Mouse (Mus musculus) hindbrain, embryonic 12.5 days (tissue): ENCODE measurements around the gene Slc31a2. TPM values are rescaled to one million over a fixed set of nuclear protein-coding genes. Genes with fewer than 3 reads are reported as not detected.

Experiments
- ATAC-seq: fragments of 200-750 bp; cut with Nextera tagmentation; 2 replicates; pipeline ENCODE4 v1.8.0; 2017; ENCODE audit warnings: moderate TSS enrichment; ENCODE audit not compliant: low FRiP score
- H3K27ac ChIP-seq: fragments of 300-500 bp; sonication (generic); 2 replicates; pipeline ENCODE4 v1.5.1; 2016; ENCODE audit warnings: mild to moderate bottlenecking
- H3K27me3 ChIP-seq: fragments of 300-500 bp; sonication (generic); 2 replicates; pipeline ENCODE4 v1.6.1; 2016; ENCODE audit warnings: mild to moderate bottlenecking
- H3K36me3 ChIP-seq: fragments of 300-500 bp; sonication (generic); 2 replicates; pipeline ENCODE4 v1.6.1; 2016; ENCODE audit warnings: mild to moderate bottlenecking
- H3K4me1 ChIP-seq: fragments of 300-500 bp; sonication (generic); 2 replicates; pipeline ENCODE4 v1.6.1; 2016
- H3K4me2 ChIP-seq: fragments of 300-500 bp; sonication (generic); replicated peaks from 2 replicates; pipeline ENCODE4 v1.6.1; 2016; ENCODE audit warnings: mild to moderate bottlenecking
- H3K4me3 ChIP-seq: fragments of 300-500 bp; sonication (generic); 2 replicates; pipeline ENCODE4 v1.5.1; 2016; ENCODE audit warnings: mild to moderate bottlenecking
- H3K9ac ChIP-seq: fragments of 300-500 bp; sonication (generic); 2 replicates; pipeline ENCODE4 v1.6.1; 2016; ENCODE audit warnings: mild to moderate bottlenecking, moderate library complexity
- H3K9me3 ChIP-seq: fragments of 300-500 bp; sonication (generic); replicated peaks from 2 replicates; pipeline ENCODE4 v1.6.1; 2016; ENCODE audit warnings: mild to moderate bottlenecking
- WGBS: fragments of 180-500 bp; shearing (Covaris S2); methylation state at CpG from one replicate; pipeline ENCODE4 v1.1.7; 2016; 5-methylcytosine and 5-hydroxymethylcytosine counted together
- polyA plus RNA-seq: library from polyadenylated mRNA; unstranded; fragments of >200 nt; fragmentation: Nextera tagmentation; extraction: Ambion mirVana; gene quantifications from 2 replicates; pipeline ENCODE4 v1.2.1, GENCODE M21; 2016

Slc31a2 gene
- 12.9 and 13.0 TPM in 2 replicates for polyA plus RNA-seq

GRCm38 (mm10) chr4:62262276-62262675 is at the start of gene Slc31a2:
Gene Slc31a2, plus strand, starts transcription at chr4:62262562.
- H3K27me3 ChIP-seq = no peaks in the 10 kb centered on the region
- no peaks in the 10 kb centered on the region for H3K9me3 ChIP-seq
- H3K9ac ChIP-seq = no peak within 1 kb of the TSS
- WGBS = 41% methylated on average over 2 of the region's 2 CpGs
- no peak within 1 kb of the TSS for H3K27ac ChIP-seq
- no peaks in the 10 kb centered on the region for H3K36me3 ChIP-seq
- no peaks in the 10 kb centered on the region for H3K4me1 ChIP-seq
- no peak within 1 kb of the TSS for H3K4me2 ChIP-seq
- no peak for ATAC-seq
- H3K4me3 ChIP-seq = no peak within 1 kb of the TSS

DNA sequence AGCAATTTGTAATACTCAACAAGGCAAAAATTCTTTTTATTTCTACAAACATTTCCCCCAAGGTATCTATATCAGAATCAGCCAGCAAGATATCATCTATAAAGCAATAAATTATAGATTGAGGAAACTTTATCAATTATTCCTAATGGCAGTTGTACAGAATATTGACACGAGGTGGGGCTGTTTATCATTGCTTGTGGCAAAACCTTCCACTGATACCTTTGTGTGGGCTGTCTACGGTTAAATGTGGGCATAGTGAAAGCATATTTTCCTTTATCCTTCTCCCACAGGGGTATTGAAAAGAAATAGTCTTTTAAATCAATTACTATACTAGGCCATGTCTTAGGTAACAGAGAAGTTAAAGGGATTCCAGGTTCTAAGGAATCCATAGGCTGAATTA is 48.9 kb upstream of the Slc31a2 start:
- H3K4me2 ChIP-seq = no peak overlapping the region
- H3K27me3 ChIP-seq = no peaks in the 10 kb centered on the region
- no peak overlapping the region for H3K9ac ChIP-seq
- WGBS = 87% methylated on average over 2 of the region's 2 CpGs
- no peak for ATAC-seq
- H3K4me1 ChIP-seq = peaks cover 9% of the 10 kb centered on the region; the same call in 1 of the 2 replicates
- no peaks in the 10 kb centered on the region for H3K36me3 ChIP-seq
- H3K9me3 ChIP-seq = no peaks in the 10 kb centered on the region
- no peak overlapping the region for H3K27ac ChIP-seq
- no peak overlapping the region for H3K4me3 ChIP-seq

- ATAC-seq = no peak
- WGBS = 39% methylated on average over 10 of the region's 10 CpGs
- no peaks in the 10 kb centered on the region for H3K27me3 ChIP-seq
Measured at GRCm38 (mm10) chr4:62228391-62228790, 34.0 kb upstream of the Slc31a2 start.

DNA sequence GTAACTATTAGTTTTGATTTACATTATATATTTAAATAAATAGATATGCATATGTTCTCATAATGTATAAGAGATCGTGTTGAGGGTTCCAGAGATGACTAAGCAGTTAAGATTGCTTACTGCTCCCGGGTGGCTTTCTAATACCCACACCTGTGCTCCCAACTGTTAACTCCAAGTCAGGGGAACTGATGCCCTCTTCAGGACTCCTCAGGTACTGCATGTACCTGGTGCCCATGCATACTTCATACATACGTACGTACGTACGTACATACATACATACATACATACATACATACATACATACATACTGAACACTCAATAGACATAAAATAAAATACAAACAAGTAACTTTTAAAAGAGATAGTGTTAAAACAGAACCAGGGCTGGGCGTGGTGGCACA is 32.9 kb upstream of the Slc31a2 start:
- H3K9me3 ChIP-seq = no peaks in the 10 kb centered on the region
- no peak overlapping the region for H3K4me2 ChIP-seq
- no peak overlapping the region for H3K9ac ChIP-seq
- H3K27me3 ChIP-seq = no peaks in the 10 kb centered on the region
- no peak overlapping the region for H3K27ac ChIP-seq
- H3K36me3 ChIP-seq = no peaks in the 10 kb centered on the region
- no peaks in the 10 kb centered on the region for H3K4me1 ChIP-seq
- 86% methylated on average over 7 of the region's 7 CpGs for WGBS
- no peak overlapping the region for H3K4me3 ChIP-seq
- no peak for ATAC-seq

More at GRCm38 (mm10) chr4:62228391-62228790, 34.0 kb upstream of the Slc31a2 start:
- Histone ChIP-seq H3K4me1 (no peaks in the 10 kb centered on the region), H3K27ac (no peak overlapping the region), H3K9me3 (no peaks in the 10 kb centered on the region), H3K9ac (no peak overlapping the region), H3K4me3 (no peak overlapping the region), H3K36me3 (no peaks in the 10 kb centered on the region), H3K4me2 (no peak overlapping the region)

DNA sequence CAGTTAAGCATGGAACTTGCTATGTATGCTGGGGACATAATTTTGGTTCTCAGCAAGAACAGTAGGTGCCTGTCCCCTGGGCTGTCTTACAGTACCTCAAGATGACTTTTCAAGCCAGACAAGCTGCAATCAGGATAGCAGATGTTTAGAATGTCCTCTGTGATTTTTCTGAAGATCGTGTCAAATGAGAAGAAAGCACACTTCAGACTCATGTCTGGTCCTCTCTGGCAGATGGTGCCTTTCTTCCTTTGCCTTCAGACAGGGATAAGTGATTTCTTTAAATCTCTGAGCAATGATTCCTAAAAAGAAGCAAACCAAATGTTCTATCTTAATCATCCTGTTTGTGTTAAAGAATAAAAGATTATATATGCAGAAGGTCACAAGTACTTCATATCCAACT is 32.2 kb upstream of the Slc31a2 start:
- ATAC-seq = no peak
- no peak overlapping the region for H3K4me3 ChIP-seq
- H3K9me3 ChIP-seq = no peaks in the 10 kb centered on the region
- H3K4me2 ChIP-seq = no peak overlapping the region
- no peaks in the 10 kb centered on the region for H3K27me3 ChIP-seq
- WGBS = 79% methylated on average over 1 of the region's 1 CpGs
- no peaks in the 10 kb centered on the region for H3K4me1 ChIP-seq
- no peak overlapping the region for H3K27ac ChIP-seq
- no peaks in the 10 kb centered on the region for H3K36me3 ChIP-seq
- H3K9ac ChIP-seq = no peak overlapping the region

DNA sequence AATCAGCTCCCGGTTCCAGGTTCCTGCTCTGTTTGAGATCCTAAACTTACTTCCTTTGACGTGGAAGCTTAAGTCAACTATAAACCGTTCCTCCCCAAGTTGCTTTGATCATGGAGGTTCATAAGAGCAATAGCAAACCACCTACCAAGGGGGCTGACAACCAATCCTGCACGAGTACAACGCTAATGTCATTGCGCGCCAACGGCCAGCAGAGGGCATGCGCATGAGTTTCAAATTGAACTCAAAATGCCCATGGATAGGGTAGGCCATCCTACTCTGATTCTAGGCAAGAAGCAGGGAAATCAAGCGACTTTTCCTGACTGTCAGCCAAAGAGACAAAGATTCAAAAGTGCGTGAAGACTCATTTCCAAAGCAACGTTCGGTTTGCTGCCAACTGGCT is 31.6 kb upstream of the Slc31a2 start, which contains the start of gene Zfp37:
Gene Zfp37 (minus strand): TSS at position 279 of the 400 bp plus-strand sequence.
- no peak within 1 kb of the TSS for H3K4me3 ChIP-seq
- no peak within 1 kb of the TSS for H3K9ac ChIP-seq
- no peaks in the 10 kb centered on the region for H3K36me3 ChIP-seq
- H3K27me3 ChIP-seq = no peaks in the 10 kb centered on the region
- no peak for ATAC-seq
- H3K4me2 ChIP-seq = no peak within 1 kb of the TSS
- no peak within 1 kb of the TSS for H3K27ac ChIP-seq
- no peaks in the 10 kb centered on the region for H3K9me3 ChIP-seq
- 75% methylated on average over 13 of the region's 13 CpGs for WGBS
- no peaks in the 10 kb centered on the region for H3K4me1 ChIP-seq

DNA sequence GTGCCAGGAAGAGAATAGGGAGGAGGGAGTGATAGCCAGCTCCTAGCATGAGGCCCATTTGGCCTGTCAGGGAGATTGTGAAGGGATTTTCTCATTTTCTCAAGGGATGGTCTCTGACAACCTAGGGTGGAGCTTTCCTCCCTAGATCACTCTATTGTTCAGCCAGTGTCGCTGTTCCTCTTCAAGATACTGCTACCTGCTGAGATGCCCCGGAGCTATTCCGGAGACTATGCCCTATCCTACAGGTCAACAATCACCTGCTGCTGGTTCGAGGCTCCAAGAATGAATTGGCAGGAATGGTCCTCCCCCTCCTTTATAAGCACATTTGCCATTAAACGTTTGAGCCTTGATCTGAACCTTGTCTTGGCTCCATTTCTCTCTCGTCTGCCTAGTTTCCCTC is 21.8 kb upstream of the Slc31a2 start:
- Histone ChIP-seq H3K4me3 (no peak overlapping the region), H3K36me3 (no peaks in the 10 kb centered on the region), H3K27ac (no peak overlapping the region), H3K27me3 (no peaks in the 10 kb centered on the region), H3K9ac (no peak overlapping the region), H3K4me1 (no peaks in the 10 kb centered on the region), H3K4me2 (no peak overlapping the region), H3K9me3 (no peaks in the 10 kb centered on the region)
- WGBS = 62% methylated on average over 6 of the region's 6 CpGs
- no peak for ATAC-seq

DNA sequence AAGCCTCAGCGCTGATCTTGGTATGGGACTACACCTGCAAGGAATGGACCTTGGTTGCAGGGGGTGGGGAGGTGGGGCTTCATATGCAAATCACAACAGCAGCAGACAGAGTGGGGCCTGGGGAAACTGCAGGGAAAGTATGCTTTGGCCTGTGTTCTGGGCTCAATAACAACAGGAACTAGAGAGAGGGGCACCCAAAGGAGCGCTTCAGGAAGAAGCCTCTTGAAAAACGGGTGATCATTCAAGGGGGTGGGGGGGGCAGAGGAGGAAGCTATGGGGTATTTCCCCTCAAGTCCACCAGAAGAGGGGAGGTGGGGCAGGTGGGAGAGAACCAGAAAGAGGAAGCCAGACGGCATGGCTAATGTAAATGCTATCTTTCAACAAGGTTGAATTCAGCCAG is 14.0 kb upstream of the Slc31a2 start:
- no peaks in the 10 kb centered on the region for H3K9me3 ChIP-seq
- H3K4me2 ChIP-seq = no peak overlapping the region
- H3K36me3 ChIP-seq = no peaks in the 10 kb centered on the region
- no peaks in the 10 kb centered on the region for H3K27me3 ChIP-seq
- WGBS = 44% methylated on average over 4 of the region's 4 CpGs
- no peaks in the 10 kb centered on the region for H3K4me1 ChIP-seq
- H3K27ac ChIP-seq = no peak overlapping the region
- H3K9ac ChIP-seq = no peak overlapping the region
- ATAC-seq = no peak
- H3K4me3 ChIP-seq = no peak overlapping the region

DNA sequence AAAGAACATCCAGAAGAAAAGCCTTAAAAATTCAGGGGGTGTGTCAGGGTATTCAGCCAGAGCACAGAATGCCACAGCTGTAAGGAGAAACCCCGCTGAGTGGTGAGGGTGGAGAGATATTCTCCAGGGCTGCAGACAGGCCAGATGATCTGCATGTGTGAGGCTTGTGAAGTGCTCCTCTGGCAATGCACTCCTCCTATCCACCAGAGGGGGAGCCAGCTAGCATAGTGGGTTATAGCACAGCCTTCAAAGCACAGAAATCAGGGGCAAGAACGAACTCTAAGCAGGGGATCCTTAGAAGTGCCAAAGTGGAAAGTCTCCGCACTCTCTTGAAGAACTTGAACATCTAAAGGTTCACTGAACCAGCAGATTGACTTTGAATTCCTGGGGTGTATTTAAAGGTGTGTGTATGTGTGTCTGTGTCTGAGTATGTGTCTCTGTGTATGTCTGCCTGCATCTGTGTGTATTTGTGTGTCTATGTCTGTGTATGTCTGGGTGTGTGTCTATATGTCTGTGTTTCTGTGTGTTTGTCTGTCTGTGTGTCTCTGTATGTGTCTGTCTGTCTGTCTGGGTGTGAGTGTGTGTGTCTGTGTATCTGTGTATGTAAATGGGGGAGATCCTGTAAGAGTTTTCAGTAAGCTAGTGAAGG is 11.3 kb upstream of the Slc31a2 start:
- Histone ChIP-seq H3K36me3 (no peaks in the 10 kb centered on the region), H3K9me3 (no peaks in the 10 kb centered on the region), H3K4me3 (no peak overlapping the region), H3K27me3 (no peaks in the 10 kb centered on the region), H3K27ac (no peak overlapping the region), H3K4me1 (no peaks in the 10 kb centered on the region), H3K9ac (no peak overlapping the region), H3K4me2 (no peak overlapping the region)
- 0 out of 2 replicates have a peak, but pooled peaks have one; percentile 16 for ATAC-seq
- WGBS = 37% methylated on average over 3 of the region's 3 CpGs

- Histone ChIP-seq H3K4me3 (no peak overlapping the region), H3K4me2 (no peak overlapping the region), H3K9me3 (no peaks in the 10 kb centered on the region), H3K9ac (no peak overlapping the region), H3K36me3 (no peaks in the 10 kb centered on the region), H3K4me1 (no peaks in the 10 kb centered on the region), H3K27ac (no peak overlapping the region), H3K27me3 (no peaks in the 10 kb centered on the region)
- no peak for ATAC-seq
- 90% methylated on average over 4 of the region's 4 CpGs for WGBS
Measured at GRCm38 (mm10) chr4:62251776-62252175, 10.6 kb upstream of the Slc31a2 start.

- H3K27me3 ChIP-seq = no peaks in the 10 kb centered on the region
- no peak for ATAC-seq
- H3K27ac ChIP-seq = no peak overlapping the region
- no peak overlapping the region for H3K4me3 ChIP-seq
- 58% methylated on average over 8 of the region's 8 CpGs for WGBS
- H3K36me3 ChIP-seq = no peaks in the 10 kb centered on the region
- no peak overlapping the region for H3K9ac ChIP-seq
- H3K4me2 ChIP-seq = no peak overlapping the region
- no peaks in the 10 kb centered on the region for H3K9me3 ChIP-seq
- H3K4me1 ChIP-seq = no peaks in the 10 kb centered on the region
Measured at GRCm38 (mm10) chr4:62254551-62254950, 7.8 kb upstream of the Slc31a2 start.

- H3K4me2 ChIP-seq = no peak overlapping the region
- H3K27me3 ChIP-seq = no peaks in the 10 kb centered on the region
- no peak overlapping the region for H3K4me3 ChIP-seq
- H3K27ac ChIP-seq = no peak overlapping the region
- H3K9ac ChIP-seq = no peak overlapping the region
- no peak for ATAC-seq
- no peaks in the 10 kb centered on the region for H3K9me3 ChIP-seq
- H3K4me1 ChIP-seq = no peaks in the 10 kb centered on the region
- H3K36me3 ChIP-seq = no peaks in the 10 kb centered on the region
- WGBS = 37% methylated on average over 8 of the region's 8 CpGs
Measured at GRCm38 (mm10) chr4:62256931-62257330, 5.4 kb upstream of the Slc31a2 start.

- Histone ChIP-seq H3K36me3 (no peaks in the 10 kb centered on the region), H3K9ac (no peak overlapping the region), H3K27ac (no peak overlapping the region), H3K4me2 (no peak overlapping the region), H3K4me3 (no peak overlapping the region), H3K27me3 (no peaks in the 10 kb centered on the region), H3K4me1 (no peaks in the 10 kb centered on the region), H3K9me3 (no peaks in the 10 kb centered on the region)
- 37% methylated on average over 7 of the region's 7 CpGs for WGBS
- ATAC-seq = 0 out of 2 replicates have a peak, but pooled peaks have one; percentile 26
Measured at GRCm38 (mm10) chr4:62263133-62263844, 927 bp downstream of the Slc31a2 start.
